Comparison of ENCODE assay signal across 8 mouse cellular contexts in the genomic region with DNA sequence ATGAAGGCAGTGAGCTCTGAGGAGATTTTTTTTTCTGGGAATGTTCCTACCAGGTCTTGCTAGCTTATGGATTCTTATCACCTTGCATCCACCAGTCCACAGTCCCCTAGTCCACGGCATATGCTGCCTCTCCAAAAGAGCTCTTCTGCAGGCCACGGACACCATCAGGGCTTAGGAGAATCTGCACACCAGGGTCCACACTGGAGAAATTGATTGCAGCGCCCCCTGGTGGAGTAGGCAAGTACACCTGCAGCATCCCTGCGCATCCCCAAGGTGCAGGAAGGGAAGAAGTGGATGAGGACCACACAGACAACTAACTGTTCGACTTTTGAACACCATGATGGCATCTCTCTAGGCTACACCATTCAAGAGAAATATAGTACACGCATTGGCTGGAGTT.
DNase-seq lines count a peak whose midpoint lies in the region; TF ChIP-seq lines count a peak whose summit lies in the region.

No protein-coding gene starts in this region.

- H3K27me3 ChIP-seq in spleen, adult 2 months (ENCODE audit: control insufficient read depth, insufficient read depth, low read length): no peaks in the 10 kb centered on the region
- no peaks in the 10 kb centered on the region; the same call in 1 of the 2 replicates for H3K27me3 ChIP-seq in cerebellum, adult 2 months (ENCODE audit: control insufficient read depth, insufficient read depth, low read length)
- H3K27me3 ChIP-seq in small intestine, adult 2 months (ENCODE audit: control insufficient read depth, insufficient read depth, low read length): no peaks in the 10 kb centered on the region

- no peak overlapping the region for H3K4me3 ChIP-seq in spleen, adult 2 months (ENCODE audit: extremely low read depth, insufficient read depth, insufficient read length)
- H3K4me3 ChIP-seq in cerebellum, adult 2 months (replicated peaks; ENCODE audit: insufficient read depth, low read depth, low read length): no peak overlapping the region
- H3K4me3 ChIP-seq in small intestine, adult 2 months (ENCODE audit: low read depth, low read length): no peak overlapping the region

- no peak overlapping the region for H3K27ac ChIP-seq in spleen, adult 2 months (ENCODE audit: insufficient read depth, low read length)
- no peak overlapping the region for H3K27ac ChIP-seq in cerebellum, adult 2 months (ENCODE audit: insufficient read depth, low read length)
- no peak overlapping the region for H3K27ac ChIP-seq in small intestine, adult 2 months (ENCODE audit: insufficient read depth, low read depth, low read length)

- H3K36me3 ChIP-seq in spleen, adult 2 months (ENCODE audit: control insufficient read depth, insufficient read depth, low read length): no peaks in the 10 kb centered on the region
- no peaks in the 10 kb centered on the region for H3K36me3 ChIP-seq in small intestine, adult 2 months (ENCODE audit: control insufficient read depth, insufficient read depth, low read length)

- no peaks in the 10 kb centered on the region for H3K4me1 ChIP-seq in spleen, adult 2 months (ENCODE audit: control insufficient read depth, insufficient read depth, insufficient read length)
- H3K4me1 ChIP-seq in cerebellum, adult 2 months (ENCODE audit: control insufficient read depth, insufficient read depth, low read length): no peaks in the 10 kb centered on the region
- H3K4me1 ChIP-seq in small intestine, adult 2 months (ENCODE audit: control insufficient read depth, insufficient read depth, insufficient read length, low read length): no peaks in the 10 kb centered on the region

- WGBS in spleen, adult 2 months: 21% methylated on average over 6 of the region's 6 CpGs
- 37% methylated on average over 6 of the region's 6 CpGs for WGBS in cerebellum, adult 2 months
- WGBS in small intestine, adult 2 months: 18% methylated on average over 6 of the region's 6 CpGs

- TF ChIP-seq CTCF in spleen, adult 2 months (IDR thresholded peaks at IDR 0.05; ENCODE audit: extremely low read depth, insufficient read depth, insufficient read length, insufficient replicate concordance): 0 out of 2 replicates have a peak, but pooled peaks have one; percentile 10
- peak; percentile 54; the same call in 1 of the 2 replicates for TF ChIP-seq CTCF in cerebellum, adult 2 months (IDR thresholded peaks at IDR 0.05; ENCODE audit: borderline replicate concordance, insufficient read depth, low read depth, low read length)
- peak; percentile 58; the same call in 1 of the 2 replicates for TF ChIP-seq CTCF in small intestine, adult 2 months (IDR thresholded peaks at IDR 0.05; ENCODE audit: extremely low read depth, insufficient read length, insufficient replicate concordance, low read depth, low read length)

- DNase-seq in spleen, adult 2 months (ENCODE audit: low read depth in 1 of 2, low spot score in 2 of 2): peak in 1 of 2 experiments; percentile 21
- no peak for DNase-seq in spleen, adult 12 weeks (ENCODE audit: low spot score)
- peak; percentile 33 to 62 for DNase-seq in cerebellum, adult 2 months
- DNase-seq in frontal cortex, postnatal 10 days (ENCODE audit: low spot score in 2 of 2): peak; percentile 35 to 61
- DNase-seq in layer of hippocampus, adult 8-10 months (ENCODE audit: low spot score in 2 of 2): peak; percentile 44 to 81
- DNase-seq in mesoderm, embryonic 11.5 days (ENCODE audit: low read depth, low spot score): peak; percentile 73
- DNase-seq in adipocyte (ENCODE audit: low spot score): no peak

- no peak for TF ChIP-seq POLR2A in spleen, adult 2 months (IDR thresholded peaks at IDR 0.05; ENCODE audit: low read depth, low read length)
- TF ChIP-seq POLR2A in cerebellum, adult 2 months (IDR thresholded peaks at IDR 0.05; ENCODE audit: borderline replicate concordance, insufficient read depth, low read length): no peak
- TF ChIP-seq POLR2A in small intestine, adult 2 months (IDR thresholded peaks at IDR 0.05; ENCODE audit: low read depth, low read length): no peak

Comparison
In these comparisons a context has a peak if more than half of its experiments do, and no peak if none do; other contexts are left out.
1. DNase-seq: peak in cerebellum, adult 2 months (2 of 2), frontal cortex, postnatal 10 days (2 of 2), layer of hippocampus, adult 8-10 months (2 of 2) and mesoderm, embryonic 11.5 days (single experiment); none in spleen, adult 12 weeks (single experiment) and adipocyte (single experiment).
2. Peak in every context shown above with its lines, with median percentiles within 50 percentile points of each other: CTCF ChIP-seq.